Mouse (Mus musculus) olfactory bulb, adult 2 months (tissue): ENCODE results near the gene Ppil2.

ENCODE experiments used
- CTCF ChIP-seq: fragments of 200-500 bp; IDR thresholded peaks from 2 replicates; pipeline ENCODE4 v1.5.1; 2012; ENCODE audit warnings: low read depth, mild to moderate bottlenecking, low read length, moderate library complexity; ENCODE audit not compliant: insufficient read depth
- POLR2A ChIP-seq: fragments of 200-500 bp; IDR thresholded peaks from 2 replicates; pipeline ENCODE4 v1.6.1; 2012; ENCODE audit warnings: mild to moderate bottlenecking, low read depth, low read length, moderate library complexity; ENCODE audit not compliant: insufficient read depth

- no peak for TF ChIP-seq CTCF
- TF ChIP-seq POLR2A: no peak
Observed at GRCm38 (mm10) chr16:17076301-17076700, 34.8 kb downstream of the Ppil2 start.
